Comparison of ENCODE assay signal across 8 mouse cellular contexts in the genomic region with DNA sequence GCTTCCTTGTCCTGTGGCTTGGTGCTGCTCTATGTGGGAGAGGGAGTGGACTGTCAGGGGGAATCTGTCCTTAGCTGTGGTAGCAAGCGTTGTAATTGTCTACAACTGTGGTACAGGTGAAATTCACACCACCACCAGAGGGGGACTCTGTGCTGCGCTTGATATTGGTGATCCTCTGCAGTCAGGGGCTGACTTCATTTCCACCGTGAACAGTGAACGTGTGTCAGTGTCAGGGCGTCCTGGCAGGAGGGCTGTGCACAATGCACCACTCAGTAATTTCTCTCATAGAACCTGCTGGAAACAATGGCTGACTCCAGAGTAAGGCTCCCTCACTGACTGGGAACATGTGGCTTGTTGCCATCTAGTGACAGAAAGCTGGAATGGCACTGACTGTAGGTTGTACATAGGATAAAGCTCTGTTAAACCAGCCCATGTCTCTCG.
DNase-seq lines count a peak whose midpoint lies in the region; ATAC-seq lines count a peak whose summit lies in the region.

No protein-coding gene starts in this region.

- H3K9me3 ChIP-seq in forebrain, embryonic 14.5 days (replicated peaks; ENCODE audit: control insufficient read depth, low read length): no peaks in the 10 kb centered on the region
- H3K9me3 ChIP-seq in intestine, embryonic 14.5 days (ENCODE audit: control insufficient read depth, low read length): no peaks in the 10 kb centered on the region

- no peaks in the 10 kb centered on the region for H3K36me3 ChIP-seq in forebrain, embryonic 14.5 days (ENCODE audit: control insufficient read depth, insufficient read depth, low read length)
- no peaks in the 10 kb centered on the region for H3K36me3 ChIP-seq in intestine, embryonic 14.5 days (ENCODE audit: control insufficient read depth, insufficient read depth, low read length)
- H3K36me3 ChIP-seq in splenic B cell, adult 2 months (ENCODE audit: control insufficient read depth, insufficient read depth, low read length, poor library complexity, severe bottlenecking): no peaks in the 10 kb centered on the region

- no peak overlapping the region for H3K9ac ChIP-seq in forebrain, embryonic 14.5 days (ENCODE audit: low read length)
- H3K9ac ChIP-seq in intestine, embryonic 14.5 days (ENCODE audit: low read length): no peak overlapping the region

- ATAC-seq in CD4-positive, CD25-positive, alpha-beta regulatory T cell, adult 4 months: no peak
- ATAC-seq in cerebellum, adult (ENCODE audit: insufficient number of reproducible peaks, low FRiP score, low TSS enrichment): peak; percentile 80
- peak; percentile 94 for ATAC-seq in forebrain, embryonic 14.5 days
- ATAC-seq in intestine, embryonic 14.5 days (replicated peaks; ENCODE audit: low FRiP score, low TSS enrichment, low read depth): peak; percentile 80; the same call in 1 of the 2 replicates
- ATAC-seq in megakaryocyte-erythroid progenitor cell, adult 5-6 weeks (replicated peaks; ENCODE audit: low FRiP score, low TSS enrichment, poor library complexity, severe bottlenecking): peak; percentile 83

- intact Hi-C loops in left cerebral cortex, postnatal 10 days (cut with DNase I): no loop called here

- no peaks in the 10 kb centered on the region for H3K4me1 ChIP-seq in forebrain, embryonic 14.5 days (ENCODE audit: control insufficient read depth, insufficient read depth, low read length)
- H3K4me1 ChIP-seq in intestine, embryonic 14.5 days (replicated peaks; ENCODE audit: control insufficient read depth, insufficient read depth, low read length): no peaks in the 10 kb centered on the region

- H3K4me3 ChIP-seq in forebrain, embryonic 14.5 days (ENCODE audit: low read depth, low read length): no peak overlapping the region
- no peak overlapping the region for H3K4me3 ChIP-seq in intestine, embryonic 14.5 days (ENCODE audit: low read depth, low read length)

- WGBS in forebrain, embryonic 14.5 days: 18% methylated on average over 6 of the region's 6 CpGs
- WGBS in intestine, embryonic 14.5 days: 30% methylated on average over 6 of the region's 6 CpGs

- no peaks in the 10 kb centered on the region for H3K27me3 ChIP-seq in forebrain, embryonic 14.5 days (replicated peaks; ENCODE audit: control insufficient read depth, insufficient read depth, low read length)
- no peaks in the 10 kb centered on the region for H3K27me3 ChIP-seq in intestine, embryonic 14.5 days (replicated peaks; ENCODE audit: control insufficient read depth, insufficient read depth, low read length)
- no peaks in the 10 kb centered on the region; the same call in 1 of the 2 replicates for H3K27me3 ChIP-seq in splenic B cell, adult 2 months (ENCODE audit: control insufficient read depth, insufficient read depth, low read length, poor library complexity, severe bottlenecking)

- peak; percentile 31 for DNase-seq in CD4-positive, CD25-positive, alpha-beta regulatory T cell, adult 2 months (ENCODE audit: low read depth, low spot score)
- DNase-seq in forebrain, embryonic 14.5 days (ENCODE audit: low spot score): peak; percentile 94
- DNase-seq in intestine, embryonic 14.5 days (ENCODE audit: low spot score): peak; percentile 72
- DNase-seq in left cerebral cortex, postnatal 10 days (ENCODE audit: extremely low spot score in 1 of 2, low spot score in 2 of 2): peak; percentile 49 to 73
- DNase-seq in splenic B cell, adult 2 months (ENCODE audit: low read depth, low spot score): peak; percentile 34

- H3K27ac ChIP-seq in forebrain, embryonic 14.5 days (ENCODE audit: low read depth, low read length): no peak overlapping the region
- no peak overlapping the region for H3K27ac ChIP-seq in intestine, embryonic 14.5 days (ENCODE audit: low read depth)

- H3K4me2 ChIP-seq in forebrain, embryonic 14.5 days (ENCODE audit: low read length): no peak overlapping the region
- H3K4me2 ChIP-seq in intestine, embryonic 14.5 days (ENCODE audit: low read length): no peak overlapping the region

Comparison
In these comparisons a context has a peak if more than half of its experiments do, and no peak if none do; other contexts are left out.
1. DNase-seq: peak in every context shown above with its lines; median percentile 94 in forebrain, embryonic 14.5 days; 72 in intestine, embryonic 14.5 days; 61 in left cerebral cortex, postnatal 10 days; 34 in splenic B cell, adult 2 months; 31 in CD4-positive, CD25-positive, alpha-beta regulatory T cell, adult 2 months.